Mouse (Mus musculus): Measurements from ENCODE around the gene Tbx21. TPM values are rescaled to one million over a fixed set of nuclear protein-coding genes. Genes with fewer than 3 reads are reported as not detected.

Gene Tbx21
- polyA plus RNA-seq, 1 experiment: 0.24 TPM

DNA sequence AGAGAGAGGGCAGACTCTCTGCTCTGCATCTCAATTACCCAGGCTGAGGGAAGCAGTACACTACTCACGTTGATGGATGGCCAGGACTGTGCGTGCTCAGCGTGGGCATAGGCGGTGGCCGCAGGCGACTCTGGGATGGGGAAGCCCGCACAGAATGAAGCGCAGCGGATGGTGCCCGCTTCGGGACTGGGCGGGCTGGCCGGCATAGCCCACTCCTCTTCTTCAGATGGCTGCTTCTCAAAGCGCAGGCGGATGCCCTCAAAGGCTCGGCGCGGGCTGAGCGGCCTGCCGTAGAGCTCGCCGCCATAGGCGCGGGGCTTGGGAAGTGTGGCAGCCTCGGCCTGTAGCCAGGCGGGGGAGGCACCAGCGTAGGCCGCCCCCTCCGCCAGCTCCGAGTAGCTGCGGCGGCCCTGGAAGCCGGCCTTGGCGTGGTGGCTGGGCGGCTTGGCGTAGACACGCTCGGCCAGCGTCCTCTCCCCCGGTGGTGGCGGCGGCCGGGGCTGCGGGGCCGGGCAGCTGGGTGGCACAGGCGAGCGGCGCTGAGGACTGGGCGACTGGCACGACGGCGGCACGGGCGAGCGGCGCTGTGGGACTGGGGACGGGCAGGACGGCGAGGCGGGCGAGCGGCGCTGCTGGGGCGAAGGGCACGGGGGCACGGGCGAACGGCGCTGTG is 23.6 kb upstream of the Tbx21 start:
- peak overlapping the region; percentile 20 for H3K4me3 ChIP-seq (ENCODE audit: low read depth, low read length)
- TF ChIP-seq CTCF (IDR thresholded peaks at IDR 0.05; ENCODE audit: low read depth, low read length) (no peak), POLR2A (IDR thresholded peaks at IDR 0.05; ENCODE audit: insufficient read depth, low read length) (no peak), EP300 (IDR thresholded peaks at IDR 0.05; ENCODE audit: insufficient read depth, low read depth, low read length) (no peak)
- peaks cover 3% of the 10 kb centered on the region for H3K27me3 ChIP-seq (ENCODE audit: control insufficient read depth, insufficient read depth, low read length, poor library complexity, severe bottlenecking)
- peak overlapping the region; percentile 56 for H3K9ac ChIP-seq (ENCODE audit: low read depth, poor library complexity, severe bottlenecking)
- H3K9me3 ChIP-seq (replicated peaks; ENCODE audit: control insufficient read depth, insufficient read depth, low read length, poor library complexity, severe bottlenecking): no peaks in the 10 kb centered on the region
- H3K27ac ChIP-seq (ENCODE audit: insufficient read depth, low read length): no peak overlapping the region
- peaks cover 5% of the 10 kb centered on the region for H3K4me1 ChIP-seq (ENCODE audit: control insufficient read depth, insufficient read depth, low read length)
- no peaks in the 10 kb centered on the region for H3K36me3 ChIP-seq (ENCODE audit: control insufficient read depth, insufficient read depth, low read length, poor library complexity, severe bottlenecking)

DNA sequence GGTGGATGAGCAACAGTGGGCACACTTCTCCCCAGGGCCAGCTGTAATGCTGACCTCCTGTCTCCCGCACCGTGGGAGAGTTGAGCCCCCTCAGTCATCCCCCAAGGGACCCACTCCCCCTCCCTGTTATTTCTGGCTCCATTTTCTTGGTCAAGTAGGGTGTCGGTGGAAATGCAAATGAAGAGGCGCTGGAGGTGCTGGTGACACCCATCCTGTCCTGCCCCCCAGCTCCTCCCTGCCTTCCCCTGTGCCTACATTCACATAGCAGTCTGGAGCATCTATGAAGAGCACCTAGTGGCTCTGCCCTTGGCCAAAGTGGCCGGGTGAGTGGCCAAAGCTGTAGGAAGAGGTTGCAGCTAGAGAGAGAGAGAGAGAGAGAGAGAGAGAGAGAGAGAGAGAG is 18.1 kb upstream of the Tbx21 start:
- Histone ChIP-seq H3K4me3 (ENCODE audit: low read depth, low read length) (no peak overlapping the region), H3K36me3 (ENCODE audit: control insufficient read depth, insufficient read depth, low read length, poor library complexity, severe bottlenecking) (no peaks in the 10 kb centered on the region), H3K27me3 (ENCODE audit: control insufficient read depth, insufficient read depth, low read length, poor library complexity, severe bottlenecking) (no peaks in the 10 kb centered on the region), H3K4me1 (ENCODE audit: control insufficient read depth, insufficient read depth, low read length) (no peaks in the 10 kb centered on the region), H3K9me3 (replicated peaks; ENCODE audit: control insufficient read depth, insufficient read depth, low read length, poor library complexity, severe bottlenecking) (no peaks in the 10 kb centered on the region), H3K9ac (ENCODE audit: low read depth, poor library complexity, severe bottlenecking) (no peak overlapping the region), H3K27ac (ENCODE audit: insufficient read depth, low read length) (no peak overlapping the region)
- TF ChIP-seq POLR2A (IDR thresholded peaks at IDR 0.05; ENCODE audit: insufficient read depth, low read length) (no peak), CTCF (IDR thresholded peaks at IDR 0.05; ENCODE audit: low read depth, low read length) (no peak), EP300 (IDR thresholded peaks at IDR 0.05; ENCODE audit: insufficient read depth, low read depth, low read length) (no peak)

DNA sequence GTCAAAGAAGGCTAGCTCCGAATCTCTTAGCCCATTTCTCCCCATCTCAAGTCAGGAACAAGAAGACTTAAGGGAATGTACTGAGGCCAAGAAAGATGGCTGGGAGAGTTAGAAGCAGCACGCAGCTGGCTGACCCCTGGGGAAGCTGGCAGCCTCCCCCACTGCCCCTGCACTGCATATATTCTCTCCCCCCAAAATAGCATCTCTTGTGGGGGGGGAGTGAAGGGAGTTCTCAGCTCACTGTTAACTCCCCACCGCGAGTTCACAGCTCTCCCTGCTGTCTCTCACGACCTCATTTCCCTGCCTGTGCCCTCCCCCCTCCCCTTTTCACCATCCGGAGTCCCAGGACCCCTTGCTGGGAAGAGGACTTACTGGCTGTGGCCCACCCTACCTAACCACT is 17.1 kb upstream of the Tbx21 start:
- Histone ChIP-seq H3K36me3 (ENCODE audit: control insufficient read depth, insufficient read depth, low read length, poor library complexity, severe bottlenecking) (no peaks in the 10 kb centered on the region), H3K9me3 (replicated peaks; ENCODE audit: control insufficient read depth, insufficient read depth, low read length, poor library complexity, severe bottlenecking) (no peaks in the 10 kb centered on the region), H3K4me1 (ENCODE audit: control insufficient read depth, insufficient read depth, low read length) (no peaks in the 10 kb centered on the region), H3K4me3 (ENCODE audit: low read depth, low read length) (no peak overlapping the region), H3K27ac (ENCODE audit: insufficient read depth, low read length) (no peak overlapping the region), H3K27me3 (ENCODE audit: control insufficient read depth, insufficient read depth, low read length, poor library complexity, severe bottlenecking) (no peaks in the 10 kb centered on the region), H3K9ac (ENCODE audit: low read depth, poor library complexity, severe bottlenecking) (no peak overlapping the region)
- no peak for TF ChIP-seq EP300 (IDR thresholded peaks at IDR 0.05; ENCODE audit: insufficient read depth, low read depth, low read length)
- TF ChIP-seq POLR2A (IDR thresholded peaks at IDR 0.05; ENCODE audit: insufficient read depth, low read length): no peak
- no peak for TF ChIP-seq CTCF (IDR thresholded peaks at IDR 0.05; ENCODE audit: low read depth, low read length)

DNA sequence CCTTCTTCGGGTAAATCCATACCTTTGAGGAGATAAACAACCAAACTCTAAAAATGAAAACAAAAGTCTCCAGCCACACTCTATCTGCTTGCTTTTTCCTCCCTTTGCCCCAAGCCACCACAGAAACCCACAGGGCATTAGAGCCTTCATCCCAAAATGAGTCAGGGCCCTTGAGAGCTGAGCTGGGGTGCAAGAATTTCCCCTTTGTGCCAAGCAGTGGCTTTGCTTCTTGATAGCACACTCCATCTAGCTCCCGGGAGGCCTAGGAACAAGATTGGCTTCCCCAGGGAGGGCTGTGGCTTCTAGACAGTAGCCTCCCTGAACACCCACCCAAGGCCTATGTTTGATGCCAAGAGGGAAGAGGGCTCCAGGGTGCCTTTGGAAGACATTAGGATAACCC is 16.6 kb upstream of the Tbx21 start:
- H3K27ac ChIP-seq (ENCODE audit: insufficient read depth, low read length): no peak overlapping the region
- TF ChIP-seq POLR2A (IDR thresholded peaks at IDR 0.05; ENCODE audit: insufficient read depth, low read length) (no peak), CTCF (IDR thresholded peaks at IDR 0.05; ENCODE audit: low read depth, low read length) (no peak), EP300 (IDR thresholded peaks at IDR 0.05; ENCODE audit: insufficient read depth, low read depth, low read length) (no peak)
- H3K9me3 ChIP-seq (replicated peaks; ENCODE audit: control insufficient read depth, insufficient read depth, low read length, poor library complexity, severe bottlenecking): no peaks in the 10 kb centered on the region
- no peak overlapping the region for H3K9ac ChIP-seq (ENCODE audit: low read depth, poor library complexity, severe bottlenecking)
- H3K36me3 ChIP-seq (ENCODE audit: control insufficient read depth, insufficient read depth, low read length, poor library complexity, severe bottlenecking): no peaks in the 10 kb centered on the region
- H3K27me3 ChIP-seq (ENCODE audit: control insufficient read depth, insufficient read depth, low read length, poor library complexity, severe bottlenecking): no peaks in the 10 kb centered on the region
- no peaks in the 10 kb centered on the region for H3K4me1 ChIP-seq (ENCODE audit: control insufficient read depth, insufficient read depth, low read length)
- no peak overlapping the region for H3K4me3 ChIP-seq (ENCODE audit: low read depth, low read length)

GRCm38 (mm10) chr11:97130318-97130717 is 15.2 kb upstream of the Tbx21 start:
- Histone ChIP-seq H3K27me3 (ENCODE audit: control insufficient read depth, insufficient read depth, low read length, poor library complexity, severe bottlenecking) (no peaks in the 10 kb centered on the region), H3K27ac (ENCODE audit: insufficient read depth, low read length) (no peak overlapping the region), H3K4me1 (ENCODE audit: control insufficient read depth, insufficient read depth, low read length) (no peaks in the 10 kb centered on the region), H3K4me3 (ENCODE audit: low read depth, low read length) (no peak overlapping the region), H3K36me3 (ENCODE audit: control insufficient read depth, insufficient read depth, low read length, poor library complexity, severe bottlenecking) (no peaks in the 10 kb centered on the region), H3K9me3 (replicated peaks; ENCODE audit: control insufficient read depth, insufficient read depth, low read length, poor library complexity, severe bottlenecking) (no peaks in the 10 kb centered on the region), H3K9ac (ENCODE audit: low read depth, poor library complexity, severe bottlenecking) (no peak overlapping the region)
- TF ChIP-seq POLR2A (IDR thresholded peaks at IDR 0.05; ENCODE audit: insufficient read depth, low read length) (no peak), EP300 (IDR thresholded peaks at IDR 0.05; ENCODE audit: insufficient read depth, low read depth, low read length) (no peak), CTCF (IDR thresholded peaks at IDR 0.05; ENCODE audit: low read depth, low read length) (no peak)

DNA sequence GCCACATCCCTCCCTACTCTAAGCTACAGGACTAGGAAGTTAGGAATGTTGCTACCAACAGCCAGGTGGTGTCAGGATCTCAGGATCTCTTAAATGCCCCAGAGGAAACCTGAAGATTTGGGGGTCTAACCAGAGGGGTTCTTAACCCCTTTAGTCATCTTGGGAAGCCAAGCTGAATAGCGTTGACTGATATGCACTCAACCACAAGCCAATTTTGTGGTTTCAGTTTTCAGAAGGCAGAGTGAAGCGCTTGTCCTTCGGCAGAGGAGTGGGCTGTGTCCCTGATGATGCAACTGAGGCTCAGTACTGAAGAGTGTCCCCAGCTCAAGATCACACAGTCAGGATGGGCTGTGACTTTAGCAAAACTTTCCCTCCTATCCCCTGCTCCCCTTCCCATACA is 13.8 kb upstream of the Tbx21 start:
- Histone ChIP-seq H3K4me1 (ENCODE audit: control insufficient read depth, insufficient read depth, low read length) (no peaks in the 10 kb centered on the region), H3K9me3 (replicated peaks; ENCODE audit: control insufficient read depth, insufficient read depth, low read length, poor library complexity, severe bottlenecking) (no peaks in the 10 kb centered on the region), H3K27ac (ENCODE audit: insufficient read depth, low read length) (no peak overlapping the region), H3K36me3 (ENCODE audit: control insufficient read depth, insufficient read depth, low read length, poor library complexity, severe bottlenecking) (no peaks in the 10 kb centered on the region), H3K27me3 (ENCODE audit: control insufficient read depth, insufficient read depth, low read length, poor library complexity, severe bottlenecking) (no peaks in the 10 kb centered on the region), H3K4me3 (ENCODE audit: low read depth, low read length) (no peak overlapping the region), H3K9ac (ENCODE audit: low read depth, poor library complexity, severe bottlenecking) (no peak overlapping the region)
- no peak for TF ChIP-seq POLR2A (IDR thresholded peaks at IDR 0.05; ENCODE audit: insufficient read depth, low read length)
- no peak for TF ChIP-seq EP300 (IDR thresholded peaks at IDR 0.05; ENCODE audit: insufficient read depth, low read depth, low read length)
- TF ChIP-seq CTCF (IDR thresholded peaks at IDR 0.05; ENCODE audit: low read depth, low read length): no peak
